Mouse (Mus musculus) heart, embryonic 15.5 days (tissue): ENCODE data around the gene Ap2s1. TPM values are rescaled to one million over a fixed set of nuclear protein-coding genes. Genes with fewer than 3 reads are reported as not detected.

Source experiments
- ATAC-seq: fragments of 200-750 bp; cut with Nextera tagmentation; replicated peaks from 2 replicates; pipeline ENCODE4 v1.8.0; 2017; ENCODE audit warnings: low read depth, moderate TSS enrichment; ENCODE audit not compliant: insufficient number of reproducible peaks, insufficient read depth, low FRiP score
- H3K27ac ChIP-seq: fragments of 300-500 bp; sonication (generic); 2 replicates; pipeline ENCODE4 v1.5.1; 2015; ENCODE audit warnings: mild to moderate bottlenecking, inconsistent platforms
- H3K27me3 ChIP-seq: fragments of 300-500 bp; sonication (generic); 2 replicates; pipeline ENCODE4 v1.6.1; 2015; ENCODE audit warnings: inconsistent platforms
- H3K36me3 ChIP-seq: fragments of 300-500 bp; sonication (generic); 2 replicates; pipeline ENCODE4 v1.6.1; 2015; ENCODE audit warnings: mild to moderate bottlenecking, inconsistent platforms
- H3K4me1 ChIP-seq: fragments of 300-500 bp; sonication (generic); replicated peaks from 2 replicates; pipeline ENCODE4 v1.6.1; 2015; ENCODE audit warnings: inconsistent platforms
- H3K4me2 ChIP-seq: fragments of 300-500 bp; sonication (generic); 2 replicates; pipeline ENCODE4 v1.6.1; 2015; ENCODE audit warnings: inconsistent platforms, mild to moderate bottlenecking, moderate library complexity
- H3K4me3 ChIP-seq: fragments of 300-500 bp; sonication (generic); 2 replicates; pipeline ENCODE4 v1.5.1; 2015; ENCODE audit warnings: mild to moderate bottlenecking, inconsistent platforms
- H3K9ac ChIP-seq: fragments of 300-500 bp; sonication (generic); 2 replicates; pipeline ENCODE4 v1.6.1; 2015; ENCODE audit warnings: mild to moderate bottlenecking, inconsistent platforms
- H3K9me3 ChIP-seq: fragments of 300-500 bp; sonication (generic); replicated peaks from 2 replicates; pipeline ENCODE4 v1.6.1; 2016; ENCODE audit warnings: inconsistent platforms
- WGBS: fragments of 180-500 bp; shearing (Covaris S2); methylation state at CpG from one replicate; pipeline ENCODE4 v1.1.7; 2015; ENCODE audit warnings: mixed read lengths; 5-methylcytosine and 5-hydroxymethylcytosine counted together
- polyA plus RNA-seq: library from polyadenylated mRNA; unstranded; fragments of >200 nt; fragmentation: Nextera tagmentation; extraction: Ambion mirVana; gene quantifications from 2 replicates; pipeline ENCODE4 v1.2.1, GENCODE M21; 2015

Ap2s1 gene
- polyA plus RNA-seq, 1 experiment from 2014 or later = 194 TPM

GRCm38 (mm10) chr7:16781816-16782554, 43.8 kb downstream of the Ap2s1 start:
- ATAC-seq = no peak

GRCm38 (mm10) chr7:16782555-16783125, 44.4 kb downstream of the Ap2s1 start:
- H3K4me1 ChIP-seq = peaks cover 36% of the 10 kb centered on the region
- WGBS = 8% methylated on average over 11 of the region's 11 CpGs
- peak overlapping the region; percentile 73 for H3K4me3 ChIP-seq
- H3K4me2 ChIP-seq = peak overlapping the region; percentile 92
- H3K9ac ChIP-seq = peak overlapping the region; percentile 73
- ATAC-seq = no peak
- peaks cover 1% of the 10 kb centered on the region; the same call in 1 of the 2 replicates for H3K36me3 ChIP-seq
- peak overlapping the region; percentile 78 for H3K27ac ChIP-seq
- H3K9me3 ChIP-seq = no peaks in the 10 kb centered on the region
- H3K27me3 ChIP-seq = no peaks in the 10 kb centered on the region

More at GRCm38 (mm10) chr7:16781816-16782554, 43.8 kb downstream of the Ap2s1 start:
- H3K4me2 ChIP-seq = peak overlapping the region; percentile 92
- H3K36me3 ChIP-seq = no peaks in the 10 kb centered on the region
- H3K9ac ChIP-seq = peak overlapping the region; percentile 73
- peak overlapping the region; percentile 52 for H3K27ac ChIP-seq
- H3K4me3 ChIP-seq = peak overlapping the region; percentile 73
- no peaks in the 10 kb centered on the region for H3K9me3 ChIP-seq
- under 1% methylated on average over 60 of the region's 60 CpGs for WGBS
- H3K27me3 ChIP-seq = no peaks in the 10 kb centered on the region
- peaks cover 36% of the 10 kb centered on the region for H3K4me1 ChIP-seq

GRCm38 (mm10) chr7:16783224-16783688, 45.0 kb downstream of the Ap2s1 start:
- 25% methylated on average over 10 of the region's 10 CpGs for WGBS

GRCm38 (mm10) chr7:16783758-16784415, 45.7 kb downstream of the Ap2s1 start:
- 35% methylated on average over 17 of the region's 17 CpGs for WGBS
- no peaks in the 10 kb centered on the region for H3K27me3 ChIP-seq
- ATAC-seq = 0 out of 2 replicates have a peak, but pooled peaks have one; percentile 25
- H3K9me3 ChIP-seq = no peaks in the 10 kb centered on the region
- peak overlapping the region; percentile 78 for H3K27ac ChIP-seq
- peaks cover 7% of the 10 kb centered on the region; the same call in 1 of the 2 replicates for H3K36me3 ChIP-seq
- peak overlapping the region; percentile 92 for H3K4me2 ChIP-seq
- peak overlapping the region; percentile 15 for H3K9ac ChIP-seq
- H3K4me1 ChIP-seq = peaks cover 36% of the 10 kb centered on the region
- peak overlapping the region; percentile 73 for H3K4me3 ChIP-seq

More at GRCm38 (mm10) chr7:16783224-16783688, 45.0 kb downstream of the Ap2s1 start:
- Histone ChIP-seq H3K27ac (peak overlapping the region; percentile 78), H3K9ac (peak overlapping the region; percentile 10), H3K4me2 (peak overlapping the region; percentile 92), H3K27me3 (no peaks in the 10 kb centered on the region), H3K9me3 (no peaks in the 10 kb centered on the region), H3K36me3 (peaks cover 7% of the 10 kb centered on the region; the same call in 1 of the 2 replicates), H3K4me3 (peak overlapping the region; percentile 73), H3K4me1 (peaks cover 36% of the 10 kb centered on the region)
- ATAC-seq = no peak

- WGBS = 80% methylated on average over 10 of the region's 10 CpGs
- Histone ChIP-seq H3K9ac (0 out of 2 replicates have a peak overlapping the region, but pooled peaks have one; percentile 15), H3K4me2 (peak overlapping the region; percentile 92), H3K9me3 (no peaks in the 10 kb centered on the region), H3K4me1 (peaks cover 36% of the 10 kb centered on the region), H3K27ac (peak overlapping the region; percentile 78), H3K4me3 (peak overlapping the region; percentile 73; the same call in 1 of the 2 replicates), H3K27me3 (no peaks in the 10 kb centered on the region), H3K36me3 (peaks cover 9% of the 10 kb centered on the region; the same call in 1 of the 2 replicates)
- ATAC-seq = no peak
Measured at GRCm38 (mm10) chr7:16784498-16784976, 46.3 kb downstream of the Ap2s1 start.

- ATAC-seq = no peak
- Histone ChIP-seq H3K4me2 (no peak overlapping the region), H3K9me3 (no peaks in the 10 kb centered on the region), H3K27ac (no peak overlapping the region), H3K9ac (no peak overlapping the region), H3K4me1 (peaks cover 35% of the 10 kb centered on the region), H3K4me3 (no peak overlapping the region), H3K27me3 (no peaks in the 10 kb centered on the region), H3K36me3 (peaks cover 18% of the 10 kb centered on the region; the same call in 1 of the 2 replicates)
- WGBS = 68% methylated on average over 8 of the region's 8 CpGs
Measured at GRCm38 (mm10) chr7:16785541-16786083, 47.4 kb downstream of the Ap2s1 start.

- Histone ChIP-seq H3K27ac (no peak overlapping the region), H3K27me3 (no peaks in the 10 kb centered on the region), H3K9me3 (no peaks in the 10 kb centered on the region), H3K36me3 (peaks cover 31% of the 10 kb centered on the region; the same call in 1 of the 2 replicates), H3K9ac (no peak overlapping the region), H3K4me3 (no peak overlapping the region), H3K4me1 (peaks cover 15% of the 10 kb centered on the region), H3K4me2 (no peak overlapping the region)
- 66% methylated on average over 5 of the region's 5 CpGs for WGBS
- ATAC-seq = no peak
Measured at GRCm38 (mm10) chr7:16792316-16792715, 54.1 kb downstream of the Ap2s1 start.

- peak overlapping the region; percentile 53; the same call in 1 of the 2 replicates for H3K27ac ChIP-seq
- H3K36me3 ChIP-seq = peaks cover 25% of the 10 kb centered on the region; the same call in 1 of the 2 replicates
- peak; percentile 57; the same call in 1 of the 2 replicates for ATAC-seq
- no peaks in the 10 kb centered on the region for H3K27me3 ChIP-seq
- peak overlapping the region; percentile 50 for H3K4me2 ChIP-seq
- H3K4me3 ChIP-seq = peak overlapping the region; percentile 37
- peaks cover 15% of the 10 kb centered on the region for H3K4me1 ChIP-seq
- WGBS = 40% methylated on average over 19 of the region's 19 CpGs
- H3K9ac ChIP-seq = peak overlapping the region; percentile 1; the same call in 1 of the 2 replicates
- no peaks in the 10 kb centered on the region for H3K9me3 ChIP-seq
Measured at GRCm38 (mm10) chr7:16793010-16793725, 55.0 kb downstream of the Ap2s1 start.

GRCm38 (mm10) chr7:16794886-16795285, 56.7 kb downstream of the Ap2s1 start:
- Histone ChIP-seq H3K36me3 (peaks cover 19% of the 10 kb centered on the region; the same call in 1 of the 2 replicates), H3K27ac (no peak overlapping the region), H3K4me2 (no peak overlapping the region), H3K27me3 (no peaks in the 10 kb centered on the region), H3K9ac (no peak overlapping the region), H3K4me3 (no peak overlapping the region), H3K9me3 (no peaks in the 10 kb centered on the region), H3K4me1 (peaks cover 15% of the 10 kb centered on the region)
- WGBS = 88% methylated on average over 5 of the region's 5 CpGs
- no peak for ATAC-seq
